Mouse (Mus musculus) left cerebral cortex, adult 11 months (tissue): ENCODE results near the gene Cwc27.

Source experiments
- DNase-seq: peaks from one replicate; pipeline ENCODE4 v3.0.0; 2022; ENCODE audit warnings: low spot score

Gene Cwc27

GRCm38 (mm10) chr13:104611296-104611695 lies 205.6 kb downstream of the Cwc27 start:
- DNase-seq = no peak

DNA sequence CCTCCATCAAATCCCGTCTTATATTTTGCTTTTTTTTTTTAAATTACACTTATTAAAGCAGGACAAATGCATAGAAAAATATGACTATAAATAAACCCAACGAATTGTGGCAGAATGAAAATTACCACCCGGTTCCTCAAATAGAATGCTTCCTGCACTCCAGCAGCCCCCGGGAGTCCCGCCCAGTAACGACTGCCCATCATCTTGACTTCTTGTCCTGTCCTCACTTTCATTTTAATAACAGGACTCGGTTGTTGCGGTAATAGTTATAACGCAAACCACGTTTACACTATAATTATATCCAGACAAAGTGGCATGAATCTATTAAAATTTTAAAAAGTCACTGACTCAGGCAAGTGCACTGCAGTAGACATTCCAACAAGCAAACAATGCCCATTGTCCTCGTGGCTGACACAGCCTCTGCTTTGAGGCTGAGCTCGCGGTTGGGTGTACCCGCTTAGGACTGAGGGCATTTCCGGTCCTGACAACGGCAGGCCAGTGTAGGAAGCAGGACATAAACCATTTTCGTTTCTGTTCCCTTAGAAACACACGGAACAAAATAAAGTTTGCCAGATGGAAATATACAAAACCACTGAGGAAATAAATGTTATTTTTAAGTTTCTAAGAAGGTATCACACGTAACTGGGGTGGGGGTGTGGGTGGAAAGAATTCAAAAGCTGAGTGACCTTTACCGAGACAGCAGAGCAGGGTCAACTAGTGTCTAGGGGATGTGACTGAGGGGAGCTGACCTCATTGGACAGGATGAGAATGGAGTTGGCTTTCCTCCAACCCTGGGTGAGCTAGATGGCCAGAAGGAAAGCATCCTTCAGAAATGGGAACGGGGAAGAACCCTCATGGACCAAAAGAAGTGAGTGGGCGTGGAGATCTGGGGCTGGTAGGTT lies 206.5 kb downstream of the Cwc27 start:
- DNase-seq = no peak

DNA sequence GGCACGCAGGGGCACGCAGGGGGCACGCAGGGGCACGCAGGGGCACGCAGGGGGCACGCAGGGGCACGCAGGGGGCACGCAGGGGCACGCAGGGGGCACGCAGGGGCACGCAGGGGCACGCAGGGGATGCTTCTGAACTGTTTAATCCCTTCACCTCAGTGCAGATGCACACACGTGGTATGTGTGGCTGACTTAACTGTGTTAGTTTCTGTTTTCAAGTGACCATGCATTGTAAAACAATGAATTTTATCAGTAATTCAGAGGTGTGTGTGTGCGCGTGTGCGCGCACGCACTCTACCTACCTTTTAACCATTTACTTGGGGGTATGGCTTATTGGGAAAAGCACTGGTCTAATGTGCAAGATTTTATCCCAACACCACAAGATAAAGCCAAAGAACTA lies 208.4 kb downstream of the Cwc27 start:
- no peak for DNase-seq

DNA sequence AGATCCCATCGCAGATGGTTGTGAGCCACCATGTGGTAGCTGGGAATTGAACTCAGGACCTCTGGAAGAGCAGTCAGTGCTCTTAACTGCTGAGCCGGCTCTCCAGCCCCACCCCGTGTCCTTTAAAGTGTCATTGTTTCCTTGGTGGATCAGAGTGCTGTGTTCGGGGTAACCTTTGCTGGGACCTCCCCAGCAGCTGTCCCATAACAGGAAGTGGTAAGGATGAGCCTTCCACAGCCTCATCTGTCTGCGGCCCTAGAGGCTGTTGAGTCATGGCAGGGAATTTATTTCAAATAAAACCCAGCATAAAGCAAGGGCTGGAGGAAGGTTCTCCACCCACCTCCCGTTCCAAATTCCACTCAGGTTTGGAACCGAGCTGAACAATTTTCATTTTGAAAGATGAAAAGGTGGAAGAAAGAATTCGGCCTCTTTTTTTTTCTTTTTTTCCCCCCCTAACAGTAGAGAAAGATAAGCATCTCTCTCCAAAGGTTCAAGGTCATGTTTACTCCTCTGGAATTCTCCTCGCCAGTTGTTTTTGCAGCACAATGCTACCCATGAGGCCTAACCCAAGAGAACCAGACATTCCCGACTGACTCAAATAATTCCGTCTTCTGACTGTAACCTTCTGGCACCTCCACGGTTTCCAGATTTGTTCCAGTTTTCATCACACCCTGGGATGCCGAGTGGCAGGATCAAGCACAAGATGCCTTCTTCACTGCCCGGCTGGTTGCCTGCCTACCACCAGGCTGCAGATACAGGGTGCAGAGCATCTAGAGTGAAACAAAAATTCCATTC lies 210.0 kb downstream of the Cwc27 start:
- no peak for DNase-seq

- no peak for DNase-seq
Measured at GRCm38 (mm10) chr13:104605111-104605510, 211.8 kb downstream of the Cwc27 start.

- no peak for DNase-seq
Measured at GRCm38 (mm10) chr13:104602197-104602596, 214.7 kb downstream of the Cwc27 start.

DNA sequence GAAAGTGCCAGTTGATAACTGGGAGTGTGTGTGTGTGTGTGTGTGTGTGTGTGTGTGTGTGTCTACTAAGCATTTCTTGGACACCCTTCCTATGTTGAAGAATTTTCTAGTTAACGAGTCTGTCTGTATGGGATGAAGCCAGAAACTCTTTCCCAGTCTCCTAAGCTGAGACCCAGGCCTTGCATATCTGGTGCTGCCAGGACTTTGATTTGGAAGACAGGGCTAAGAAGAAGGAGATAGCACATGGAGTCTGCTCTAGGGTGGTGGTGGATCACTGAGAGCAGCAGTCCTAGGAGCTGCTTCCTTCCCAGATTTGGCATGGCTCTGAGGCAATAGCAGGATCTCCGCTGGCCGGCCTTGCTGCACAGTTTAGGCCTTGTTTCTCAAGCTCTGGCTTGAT lies 215.2 kb downstream of the Cwc27 start:
- no peak for DNase-seq

DNA sequence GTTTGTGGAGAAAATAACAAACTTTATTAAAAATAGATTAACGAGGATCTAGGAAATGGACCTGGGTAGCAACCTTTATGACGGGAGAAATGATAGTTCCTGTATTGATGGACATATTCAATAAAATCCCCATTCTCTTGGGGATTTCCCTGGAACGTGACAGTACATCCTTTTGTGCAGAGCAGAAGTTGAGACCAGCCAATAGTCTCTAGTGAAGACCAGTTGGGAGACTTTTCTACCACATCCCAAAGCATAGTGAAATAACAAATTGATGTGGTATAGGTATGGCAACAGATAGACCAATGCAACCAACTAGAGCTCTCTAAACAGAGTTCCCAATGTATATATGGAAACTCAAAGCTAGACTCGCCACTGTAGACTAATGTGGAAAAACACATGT lies 220.7 kb downstream of the Cwc27 start:
- no peak for DNase-seq

DNA sequence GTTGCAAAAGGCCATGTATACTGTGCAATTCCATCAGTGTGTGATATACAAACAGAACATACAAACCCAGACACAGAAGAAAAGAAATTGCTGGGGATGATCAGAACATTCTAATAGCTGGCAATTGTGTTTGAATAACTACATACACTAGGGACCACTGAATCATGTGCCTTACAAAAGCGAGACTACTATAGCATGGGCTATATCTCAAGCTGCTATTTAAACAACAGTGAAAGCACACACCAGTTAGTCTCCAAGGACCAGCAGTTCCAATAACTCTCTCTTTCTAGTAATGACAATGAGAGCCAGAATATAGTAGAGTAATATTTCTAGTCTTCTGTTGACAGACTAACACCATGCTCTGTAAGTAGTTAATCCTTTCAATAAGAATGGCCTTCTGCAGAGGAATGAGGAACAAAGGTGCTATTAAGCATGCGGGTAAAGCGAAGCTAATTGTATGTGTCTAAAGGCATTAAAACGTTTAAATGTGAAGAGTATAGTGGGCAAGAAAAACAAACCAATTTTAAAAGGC lies 222.1 kb downstream of the Cwc27 start:
- DNase-seq = no peak

DNA sequence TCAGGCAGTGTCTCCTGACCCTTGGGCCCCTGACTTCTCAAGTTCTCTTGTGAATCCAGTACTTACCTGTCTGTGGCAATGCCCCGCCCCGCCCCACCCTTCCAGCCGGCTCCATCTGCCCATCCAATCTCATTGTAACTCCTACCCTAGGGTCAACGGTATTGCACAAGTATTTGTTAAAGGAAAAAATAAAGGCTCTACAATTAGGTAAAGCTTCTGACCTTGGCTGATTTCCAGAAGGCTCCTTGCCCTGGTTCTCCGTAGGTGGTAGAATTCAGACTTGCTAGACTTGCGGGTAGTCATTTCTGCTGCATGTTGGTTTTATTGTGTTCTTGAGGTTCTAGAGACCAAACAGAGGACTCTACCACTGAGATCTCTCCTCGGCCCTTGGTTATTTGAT lies 226.0 kb downstream of the Cwc27 start:
- no peak for DNase-seq

DNA sequence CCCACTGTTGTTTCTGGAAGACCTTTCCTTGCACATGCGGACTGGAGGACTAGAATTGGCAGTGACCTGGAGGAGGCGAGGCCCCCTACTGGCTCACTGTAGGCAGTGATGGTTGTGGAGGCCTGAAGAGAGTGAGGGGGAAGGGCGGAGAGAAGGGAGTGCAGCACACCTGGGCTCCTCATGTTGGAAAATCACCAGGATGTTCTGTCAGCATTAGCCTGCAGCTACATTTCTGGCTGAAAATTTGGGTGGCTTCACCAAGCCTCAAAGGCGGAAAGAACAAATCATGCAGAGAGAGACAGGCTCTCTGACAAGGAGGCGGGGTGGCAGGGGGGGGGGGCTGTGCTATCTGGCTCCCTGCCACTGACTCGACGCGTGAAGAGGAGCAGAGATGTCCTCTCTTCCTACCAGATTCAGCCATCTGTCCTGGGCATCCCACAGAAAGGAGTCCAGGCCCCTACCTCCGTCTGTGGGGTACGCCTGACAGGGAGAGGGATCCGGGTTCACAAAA lies 226.8 kb downstream of the Cwc27 start:
- DNase-seq = no peak

DNA sequence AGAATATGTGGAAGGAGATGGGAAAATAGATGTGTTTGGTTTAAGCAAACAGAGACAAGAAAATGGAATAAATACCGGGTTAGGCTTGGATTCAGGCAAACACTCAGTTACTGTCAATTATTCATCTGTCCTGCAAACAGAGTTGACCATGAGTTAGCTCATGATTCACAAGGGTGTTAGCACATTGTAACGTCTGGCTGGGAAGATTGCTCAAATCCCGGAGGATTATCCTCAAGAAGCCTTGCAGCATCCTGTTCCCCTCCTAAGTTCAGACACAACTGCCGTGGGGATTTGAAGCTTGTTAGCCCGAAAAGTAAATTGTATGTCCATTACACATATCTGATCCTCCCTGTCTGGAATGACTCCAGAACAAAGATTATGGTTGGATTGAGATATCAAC lies 228.6 kb downstream of the Cwc27 start:
- no peak for DNase-seq
